Mouse (Mus musculus) limb, embryonic 13.5 days (tissue): Measurements from ENCODE around the gene Psme1. TPM values are rescaled to one million over a fixed set of nuclear protein-coding genes. Genes with fewer than 3 reads are reported as not detected.

ENCODE experiments used
- ATAC-seq: fragments of 200-750 bp; cut with Nextera tagmentation; 2 replicates; pipeline ENCODE4 v1.8.0; 2017; ENCODE audit warnings: low read depth, moderate number of reproducible peaks, moderate TSS enrichment; ENCODE audit not compliant: low FRiP score
- H3K27ac ChIP-seq: fragments of 300-500 bp; sonication (generic); 2 replicates; pipeline ENCODE4 v1.5.1; 2015; ENCODE audit warnings: inconsistent platforms, mild to moderate bottlenecking, moderate library complexity
- H3K27me3 ChIP-seq: fragments of 300-500 bp; sonication (generic); 2 replicates; pipeline ENCODE4 v1.6.1; 2015; ENCODE audit warnings: mild to moderate bottlenecking, inconsistent platforms
- H3K36me3 ChIP-seq: fragments of 300-500 bp; sonication (generic); 2 replicates; pipeline ENCODE4 v1.6.1; 2015; ENCODE audit warnings: inconsistent platforms, mild to moderate bottlenecking, moderate library complexity
- H3K4me1 ChIP-seq: fragments of 300-500 bp; sonication (generic); 2 replicates; pipeline ENCODE4 v1.6.1; 2015; ENCODE audit warnings: inconsistent platforms
- H3K4me2 ChIP-seq: fragments of 300-500 bp; sonication (generic); replicated peaks from 2 replicates; pipeline ENCODE4 v1.6.1; 2015; ENCODE audit warnings: inconsistent platforms, mild to moderate bottlenecking, moderate library complexity
- H3K4me3 ChIP-seq: fragments of 300-500 bp; sonication (generic); 2 replicates; pipeline ENCODE4 v1.5.1; 2015; ENCODE audit warnings: moderate library complexity, mild to moderate bottlenecking, inconsistent platforms
- H3K9ac ChIP-seq: fragments of 300-500 bp; sonication (generic); 2 replicates; pipeline ENCODE4 v1.6.1; 2015; ENCODE audit warnings: mild to moderate bottlenecking, inconsistent platforms
- H3K9me3 ChIP-seq: fragments of 300-500 bp; sonication (generic); 2 replicates; pipeline ENCODE4 v1.6.1; 2016; ENCODE audit warnings: inconsistent platforms
- WGBS: fragments of 180-500 bp; shearing (Covaris S2); methylation state at CpG from one replicate; pipeline ENCODE4 v1.1.7; 2015; 5-methylcytosine and 5-hydroxymethylcytosine counted together
- polyA plus RNA-seq: library from polyadenylated mRNA; unstranded; fragments of >200 nt; fragmentation: Nextera tagmentation; extraction: Ambion mirVana; gene quantifications from 2 replicates; pipeline ENCODE4 v1.2.1, GENCODE M21; 2015

The Psme1 gene
- polyA plus RNA-seq, 1 experiment from 2014 or later = 145 TPM

GRCm38 (mm10) chr14:55613346-55613745 is 35.4 kb downstream of the Psme1 start:
- Histone ChIP-seq H3K9ac (no peak overlapping the region), H3K4me2 (no peak overlapping the region), H3K4me3 (no peak overlapping the region), H3K27me3 (no peaks in the 10 kb centered on the region), H3K27ac (no peak overlapping the region), H3K9me3 (no peaks in the 10 kb centered on the region), H3K4me1 (no peaks in the 10 kb centered on the region), H3K36me3 (peaks cover 18% of the 10 kb centered on the region)
- 76% methylated on average over 6 of the region's 6 CpGs for WGBS
- ATAC-seq = no peak

- Histone ChIP-seq H3K27ac (no peak overlapping the region), H3K4me2 (no peak overlapping the region), H3K9me3 (no peaks in the 10 kb centered on the region), H3K27me3 (no peaks in the 10 kb centered on the region; the same call in 1 of the 2 replicates), H3K36me3 (peaks cover 5% of the 10 kb centered on the region; the same call in 1 of the 2 replicates), H3K9ac (no peak overlapping the region), H3K4me3 (no peak overlapping the region), H3K4me1 (peaks cover 6% of the 10 kb centered on the region; the same call in 1 of the 2 replicates)
- ATAC-seq = no peak
- 83% methylated on average over 7 of the region's 7 CpGs for WGBS
These were observed 36.7 kb downstream of the Psme1 start for GRCm38 (mm10) chr14:55614565-55615178.

GRCm38 (mm10) chr14:55615876-55616275 is 38.0 kb downstream of the Psme1 start:
- ATAC-seq = no peak
- H3K36me3 ChIP-seq = no peaks in the 10 kb centered on the region
- 49% methylated on average over 2 of the region's 2 CpGs for WGBS
- H3K9ac ChIP-seq = no peak overlapping the region
- no peak overlapping the region for H3K4me2 ChIP-seq
- H3K4me3 ChIP-seq = no peak overlapping the region
- H3K4me1 ChIP-seq = peaks cover 6% of the 10 kb centered on the region; the same call in 1 of the 2 replicates
- H3K27ac ChIP-seq = no peak overlapping the region
- H3K27me3 ChIP-seq = no peaks in the 10 kb centered on the region; the same call in 1 of the 2 replicates
- no peaks in the 10 kb centered on the region for H3K9me3 ChIP-seq

- 82% methylated on average over 2 of the region's 2 CpGs for WGBS
- ATAC-seq = no peak
- H3K4me3 ChIP-seq = no peak overlapping the region
These were observed 38.9 kb downstream of the Psme1 start for GRCm38 (mm10) chr14:55616844-55617243.

GRCm38 (mm10) chr14:55617822-55618221 is 39.9 kb downstream of the Psme1 start, which contains the start of gene Rec8:
Gene Rec8, plus strand, starts transcription at chr14:55618037.
- peak; percentile 79 for ATAC-seq
- Histone ChIP-seq H3K4me2 (peak within 1 kb of the TSS; percentile 58), H3K9me3 (no peaks in the 10 kb centered on the region), H3K4me3 (peak within 1 kb of the TSS; percentile 34), H3K27ac (no peak within 1 kb of the TSS), H3K9ac (peak within 1 kb of the TSS; percentile 43), H3K4me1 (peaks cover 6% of the 10 kb centered on the region; the same call in 1 of the 2 replicates), H3K27me3 (no peaks in the 10 kb centered on the region; the same call in 1 of the 2 replicates), H3K36me3 (0 out of 2 replicates have a peak, but pooled peaks cover 3% of the 10 kb centered on the region)
- 16% methylated on average over 21 of the region's 21 CpGs for WGBS

More at GRCm38 (mm10) chr14:55616844-55617243, 38.9 kb downstream of the Psme1 start:
- Histone ChIP-seq H3K4me2 (no peak overlapping the region), H3K36me3 (no peaks in the 10 kb centered on the region), H3K9me3 (no peaks in the 10 kb centered on the region), H3K27me3 (no peaks in the 10 kb centered on the region; the same call in 1 of the 2 replicates), H3K4me1 (peaks cover 6% of the 10 kb centered on the region; the same call in 1 of the 2 replicates), H3K27ac (no peak overlapping the region), H3K9ac (no peak overlapping the region)

GRCm38 (mm10) chr14:55618486-55619195 is 40.7 kb downstream of the Psme1 start:
- no peak for ATAC-seq
- Histone ChIP-seq H3K27me3 (no peaks in the 10 kb centered on the region; the same call in 1 of the 2 replicates), H3K9me3 (no peaks in the 10 kb centered on the region), H3K4me3 (peak overlapping the region; percentile 34), H3K36me3 (peaks cover 7% of the 10 kb centered on the region), H3K4me2 (peak overlapping the region; percentile 58), H3K4me1 (peaks cover 6% of the 10 kb centered on the region; the same call in 1 of the 2 replicates), H3K27ac (no peak overlapping the region), H3K9ac (peak overlapping the region; percentile 43)
- 49% methylated on average over 22 of the region's 22 CpGs for whole genome bisulfite sequencing

- peaks cover 98% of the 10 kb centered on the region for H3K36me3 ChIP-seq
- no peak overlapping the region for H3K4me2 ChIP-seq
- WGBS = 74% methylated on average over 27 of the region's 27 CpGs
These were observed 50.3 kb downstream of the Psme1 start for GRCm38 (mm10) chr14:55628077-55628827.

GRCm38 (mm10) chr14:55629312-55629711 is 51.4 kb downstream of the Psme1 start:
- Histone ChIP-seq H3K4me2 (no peak overlapping the region), H3K36me3 (peaks cover 99% of the 10 kb centered on the region), H3K27ac (no peak overlapping the region), H3K4me1 (peaks cover 5% of the 10 kb centered on the region), H3K27me3 (no peaks in the 10 kb centered on the region), H3K9ac (no peak overlapping the region), H3K9me3 (no peaks in the 10 kb centered on the region), H3K4me3 (no peak overlapping the region)
- ATAC-seq = no peak
- 47% methylated on average over 5 of the region's 5 CpGs for WGBS

More at GRCm38 (mm10) chr14:55628077-55628827, 50.3 kb downstream of the Psme1 start:
- no peak for ATAC-seq
- Histone ChIP-seq H3K4me1 (no peaks in the 10 kb centered on the region), H3K9ac (no peak overlapping the region), H3K27me3 (no peaks in the 10 kb centered on the region), H3K9me3 (no peaks in the 10 kb centered on the region), H3K27ac (no peak overlapping the region), H3K4me3 (no peak overlapping the region)

Other genes starting within 250 kb of the Psme1 start
- gene Dhrs4, start 99.4 kb upstream of the Psme1 start, polyA plus RNA-seq = 87.4 and 89.1 TPM in 2 replicates
- gene Carmil3, start 87.5 kb upstream of the Psme1 start, polyA plus RNA-seq = 2.7 and 3.3 TPM in 2 replicates
- gene Cpne6, start 67.7 kb upstream of the Psme1 start, polyA plus RNA-seq = 0.32 and 0.78 TPM in 2 replicates
- gene Nrl, start 53.1 kb upstream of the Psme1 start, polyA plus RNA-seq = not detected in 2 replicates
- gene Pck2, start 37.9 kb upstream of the Psme1 start, polyA plus RNA-seq = 36.9 and 38.0 TPM in 2 replicates
- gene Dcaf11, start 18.1 kb upstream of the Psme1 start, polyA plus RNA-seq = 55.9 and 58.7 TPM in 2 replicates
- 0.74 TPM in 1 of 2 replicates, not detected in the other for gene A730061H03Rik, start 17.7 kb upstream of the Psme1 start, polyA plus RNA-seq
- 22.5 and 25.5 TPM in 2 replicates for gene Fitm1, start 2.5 kb upstream of the Psme1 start, polyA plus RNA-seq
- gene Emc9, start 7.2 kb downstream of the Psme1 start, polyA plus RNA-seq = 4.9 and 5.0 TPM in 2 replicates
- 251 and 280 TPM in 2 replicates for gene Psme2, start 13.0 kb downstream of the Psme1 start, polyA plus RNA-seq
- 22.5 and 23.2 TPM in 2 replicates for gene Rnf31, start 13.6 kb downstream of the Psme1 start, polyA plus RNA-seq
- gene Irf9, start 25.4 kb downstream of the Psme1 start, polyA plus RNA-seq = 11.2 and 11.4 TPM in 2 replicates
- gene Rec8, start 39.9 kb downstream of the Psme1 start, polyA plus RNA-seq = 6.1 and 7.0 TPM in 2 replicates
- 107 and 113 TPM in 2 replicates for gene Ipo4, start 57.8 kb downstream of the Psme1 start, polyA plus RNA-seq
- gene Gm49378, start 59.8 kb downstream of the Psme1 start, polyA plus RNA-seq = 1.3 and 1.9 TPM in 2 replicates
- 108 and 113 TPM in 2 replicates for gene Tm9sf1, start 65.7 kb downstream of the Psme1 start, polyA plus RNA-seq
- gene Tssk4, start 72.1 kb downstream of the Psme1 start, polyA plus RNA-seq = 0.91 and 1.0 TPM in 2 replicates
- gene Mdp1, start 82.4 kb downstream of the Psme1 start, polyA plus RNA-seq = 68.7 and 69.5 TPM in 2 replicates
- 70.2 and 72.7 TPM in 2 replicates for gene Gmpr2, start 93.8 kb downstream of the Psme1 start, polyA plus RNA-seq
- 606 and 624 TPM in 2 replicates for gene Nedd8, start 94.0 kb downstream of the Psme1 start, polyA plus RNA-seq
- gene Tinf2, start 103.7 kb downstream of the Psme1 start, polyA plus RNA-seq = 43.4 and 44.0 TPM in 2 replicates
- gene Tgm1, start 135.8 kb downstream of the Psme1 start, polyA plus RNA-seq = 5.0 and 5.7 TPM in 2 replicates
- 24.8 and 26.2 TPM in 2 replicates for gene Rabggta, start 144.1 kb downstream of the Psme1 start, polyA plus RNA-seq
- gene Dhrs1, start 167.6 kb downstream of the Psme1 start, polyA plus RNA-seq = 78.1 and 89.9 TPM in 2 replicates
- gene Nop9, start 167.6 kb downstream of the Psme1 start, polyA plus RNA-seq = 41.8 and 42.8 TPM in 2 replicates
- gene Cideb, start 180.3 kb downstream of the Psme1 start, polyA plus RNA-seq = 0.45 and 0.72 TPM in 2 replicates
- 0.36 and 0.64 TPM in 2 replicates for gene Ltb4r2, start 183.3 kb downstream of the Psme1 start, polyA plus RNA-seq
- gene Ltb4r1, start 187.8 kb downstream of the Psme1 start, polyA plus RNA-seq = 0.45 and 0.51 TPM in 2 replicates
- 20.9 and 25.6 TPM in 2 replicates for gene Adcy4, start 206.0 kb downstream of the Psme1 start, polyA plus RNA-seq
- gene Ripk3, start 210.7 kb downstream of the Psme1 start, polyA plus RNA-seq = 31.0 and 37.1 TPM in 2 replicates
- 124 and 128 TPM in 2 replicates for gene Nfatc4, start 245.0 kb downstream of the Psme1 start, polyA plus RNA-seq